Mouse (Mus musculus) E14TG2a.4 (cell line): ENCODE results near the gene Poc5.

ENCODE experiments used
- CTCF ChIP-seq: conservative IDR thresholded peaks from 2 replicates; pipeline ENCODE4 v1.5.1; 2014; ENCODE audit warnings: low read length
- NANOG ChIP-seq: IDR thresholded peaks from 2 replicates; pipeline ENCODE4 v1.6.1; 2014; ENCODE audit warnings: borderline replicate concordance, low read length, mixed read lengths

DNA sequence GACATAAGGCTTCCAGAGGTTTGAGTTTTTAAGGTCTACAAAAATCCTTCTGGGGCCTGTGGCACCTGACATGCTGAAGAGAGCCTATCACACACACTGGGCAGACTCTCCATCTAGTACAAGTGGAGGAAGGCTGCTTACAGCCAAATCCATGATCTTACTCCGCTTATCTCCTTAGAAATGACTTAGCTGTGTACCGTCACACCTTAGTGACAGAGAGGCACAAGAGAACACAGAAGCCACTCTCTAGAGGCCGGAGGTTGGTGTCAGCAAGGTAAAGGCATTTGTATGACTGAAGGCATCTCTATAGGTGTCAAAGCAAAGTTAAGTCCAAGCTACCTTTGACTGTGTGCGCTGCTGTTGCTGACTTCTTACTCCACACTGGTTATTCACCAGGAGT lies 52.3 kb downstream of the Poc5 start:
- TF ChIP-seq CTCF (no peak), NANOG (no peak)
